Mouse (Mus musculus) layer of hippocampus, adult 2 months (tissue): ENCODE measurements around the gene Mdfic. TPM values are rescaled to one million over a fixed set of nuclear protein-coding genes. Genes with fewer than 3 reads are reported as not detected.

Source experiments
- DNase-seq, 2 experiments: peaks; one replicate each; pipeline ENCODE4 v3.0.0; 2022; ENCODE audit warnings: low spot score in 2 of 2
- H3K27ac ChIP-seq: fragments of 200-600 bp; 2 replicates; pipeline ENCODE4 v1.8.1; 2022
- H3K4me3 ChIP-seq: fragments of 200-600 bp; 2 replicates; pipeline ENCODE4 v1.8.1; 2022; ENCODE audit warnings: mild to moderate bottlenecking
- CTCF ChIP-seq: fragments of 200-600 bp; conservative IDR thresholded peaks from 2 replicates; pipeline ENCODE4 v1.8.1; 2022; ENCODE audit warnings: antibody characterized with exemption, mild to moderate bottlenecking, moderate library complexity
- total RNA-seq, 2 experiments: library from RNA; stranded (reverse); gene quantifications; 2 replicates each; pipeline ENCODE4 v1.2.3; 2021

The Mdfic gene
- total RNA-seq, 2 experiments from 2014 or later = 3.1 to 3.9 TPM

- H3K4me3 ChIP-seq = no peak overlapping the region
- H3K27ac ChIP-seq = no peak overlapping the region
- no peak for TF ChIP-seq CTCF
- DNase-seq = no peak
These were observed 27.1 kb downstream of the Mdfic start for GRCm38 (mm10) chr6:15747396-15748155.

GRCm38 (mm10) chr6:15748236-15748635, 27.8 kb downstream of the Mdfic start:
- H3K27ac ChIP-seq = no peak overlapping the region
- no peak overlapping the region for H3K4me3 ChIP-seq
- no peak for TF ChIP-seq CTCF
- DNase-seq = no peak

GRCm38 (mm10) chr6:15748943-15749342, 28.5 kb downstream of the Mdfic start:
- no peak overlapping the region for H3K27ac ChIP-seq
- TF ChIP-seq CTCF = no peak
- no peak for DNase-seq
- H3K4me3 ChIP-seq = no peak overlapping the region

GRCm38 (mm10) chr6:15750101-15750500, 29.6 kb downstream of the Mdfic start:
- H3K27ac ChIP-seq = no peak overlapping the region
- TF ChIP-seq CTCF = no peak
- DNase-seq = no peak
- H3K4me3 ChIP-seq = no peak overlapping the region

DNA sequence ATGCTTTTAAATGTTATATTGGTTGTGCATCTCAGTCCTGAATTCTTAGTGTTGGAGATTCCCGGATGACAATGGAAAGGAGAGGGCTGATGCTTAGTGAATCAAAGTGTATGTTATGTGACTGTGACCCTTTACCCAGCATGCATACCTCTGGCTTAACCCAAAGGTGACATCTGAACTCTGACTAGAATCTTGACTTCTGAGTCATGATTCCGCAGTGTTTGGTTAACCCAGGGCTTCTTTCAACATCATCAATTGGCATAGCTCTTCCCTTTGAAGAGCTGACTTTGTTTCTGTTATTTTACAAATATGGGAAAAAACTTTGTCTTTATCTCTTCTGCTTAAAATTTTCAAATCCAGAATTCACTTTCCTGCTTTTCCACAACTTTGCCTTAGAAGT, 30.9 kb downstream of the Mdfic start:
- no peak overlapping the region for H3K4me3 ChIP-seq
- no peak overlapping the region for H3K27ac ChIP-seq
- no peak for DNase-seq
- no peak for TF ChIP-seq CTCF

GRCm38 (mm10) chr6:15752160-15752559, 31.7 kb downstream of the Mdfic start:
- no peak overlapping the region for H3K27ac ChIP-seq
- no peak for DNase-seq
- no peak for TF ChIP-seq CTCF
- no peak overlapping the region for H3K4me3 ChIP-seq

- Histone ChIP-seq H3K27ac (no peak overlapping the region), H3K4me3 (no peak overlapping the region)
- DNase-seq = no peak
- TF ChIP-seq CTCF = no peak
These were observed 32.7 kb downstream of the Mdfic start for GRCm38 (mm10) chr6:15753208-15753607.

GRCm38 (mm10) chr6:15758394-15758793, 37.9 kb downstream of the Mdfic start:
- Histone ChIP-seq H3K4me3 (no peak overlapping the region), H3K27ac (no peak overlapping the region)
- no peak for DNase-seq
- no peak for TF ChIP-seq CTCF

GRCm38 (mm10) chr6:15760750-15761149, 40.3 kb downstream of the Mdfic start:
- no peak for DNase-seq
- Histone ChIP-seq H3K4me3 (no peak overlapping the region), H3K27ac (no peak overlapping the region)
- no peak for TF ChIP-seq CTCF

GRCm38 (mm10) chr6:15764039-15764438, 43.6 kb downstream of the Mdfic start:
- TF ChIP-seq CTCF = no peak
- no peak overlapping the region for H3K4me3 ChIP-seq
- no peak overlapping the region for H3K27ac ChIP-seq
- no peak for DNase-seq

- TF ChIP-seq CTCF = no peak
- no peak overlapping the region for H3K4me3 ChIP-seq
- no peak for DNase-seq
- no peak overlapping the region for H3K27ac ChIP-seq
These were observed 47.0 kb downstream of the Mdfic start for GRCm38 (mm10) chr6:15767460-15767859.

DNA sequence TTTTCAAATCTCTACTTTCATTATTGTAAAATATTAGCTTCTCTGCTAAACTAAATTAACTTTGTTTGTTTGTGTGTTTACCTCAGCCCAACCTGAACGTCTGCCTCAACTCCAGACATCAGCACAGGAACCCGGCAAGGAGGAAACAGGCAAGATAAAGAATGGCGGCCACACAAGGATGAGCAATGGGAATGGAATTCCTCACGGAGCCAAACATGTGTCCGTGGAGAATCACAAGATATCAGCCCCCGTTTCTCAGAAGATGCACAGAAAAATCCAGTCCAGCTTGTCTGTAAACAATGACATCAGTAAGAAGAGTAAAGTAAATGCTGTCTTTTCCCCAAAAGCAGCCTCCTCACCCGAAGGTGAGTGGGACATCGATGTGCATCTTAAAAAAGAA, 49.7 kb downstream of the Mdfic start:
- TF ChIP-seq CTCF = no peak
- H3K27ac ChIP-seq = no peak overlapping the region
- no peak for DNase-seq
- H3K4me3 ChIP-seq = no peak overlapping the region

DNA sequence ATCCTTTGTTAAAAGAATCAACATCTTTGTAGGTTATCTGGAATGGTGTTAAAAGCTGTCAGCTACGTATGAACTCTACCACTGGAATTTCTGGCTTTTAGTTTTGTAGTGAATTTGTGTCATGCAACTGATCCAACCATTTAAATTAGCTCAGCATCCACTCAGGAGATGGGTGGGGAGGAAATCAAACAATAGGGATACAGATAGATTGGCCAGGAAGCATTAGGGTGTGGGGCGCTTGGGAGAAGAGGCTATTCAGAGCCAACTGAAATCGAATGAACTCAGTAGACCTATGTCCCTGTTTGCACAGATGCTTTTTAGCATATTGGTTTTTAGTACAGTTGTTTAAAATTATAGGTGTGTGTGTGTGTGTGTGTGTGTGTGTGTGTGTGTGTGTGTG, 56.6 kb downstream of the Mdfic start:
- TF ChIP-seq CTCF = no peak
- Histone ChIP-seq H3K27ac (no peak overlapping the region), H3K4me3 (no peak overlapping the region)
- DNase-seq = no peak

DNA sequence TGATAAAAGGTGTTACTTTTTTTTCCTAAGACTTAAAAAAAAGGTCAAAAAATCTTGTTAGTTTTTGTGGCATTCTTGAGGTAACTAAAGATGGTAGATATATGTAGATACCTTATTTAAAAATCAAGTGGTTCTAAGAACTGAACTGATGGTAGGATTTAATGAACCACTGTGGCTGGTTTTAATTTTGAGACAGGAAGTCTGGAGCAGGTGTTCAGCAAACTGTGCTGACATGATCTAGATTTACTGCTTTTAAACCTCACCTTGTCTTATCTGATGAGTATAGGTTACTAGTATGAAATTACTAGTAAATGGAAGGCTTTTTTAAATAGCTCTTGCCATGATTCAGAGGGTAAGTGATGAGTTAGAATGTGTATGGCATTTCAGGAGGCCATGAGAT, 59.7 kb downstream of the Mdfic start:
- DNase-seq = no peak
- no peak overlapping the region for H3K4me3 ChIP-seq
- TF ChIP-seq CTCF = no peak
- H3K27ac ChIP-seq = no peak overlapping the region
